Mouse (Mus musculus): ENCODE results near the gene 9130213A22Rik. TPM values are rescaled to one million over a fixed set of nuclear protein-coding genes. Genes with fewer than 3 reads are reported as not detected.
A peak's percentile ranks its signal among the peaks of the same experiment; 100 is the strongest.

9130213A22Rik gene
- polyA plus RNA-seq, 1 experiment from 2014 or later = 0.13 TPM

- Histone ChIP-seq H3K36me3 (peaks cover 33% of the 10 kb centered on the region), H3K27ac (no peak overlapping the region), H3K27me3 (peaks cover 44% of the 10 kb centered on the region), H3K4me1 (replicated peaks) (peaks cover 11% of the 10 kb centered on the region), H3K9ac (peak overlapping the region; percentile 56; the same call in 1 of the 2 replicates), H3K4me3 (peak overlapping the region; percentile 45), H3K4me2 (peak overlapping the region; percentile 58), H3K9me3 (no peaks in the 10 kb centered on the region)
- 4% methylated on average over 21 of the region's 21 CpGs for WGBS
- ATAC-seq (ENCODE audit: low FRiP score) = no peak
These were observed 11.2 kb downstream of the 9130213A22Rik start for GRCm38 (mm10) chr11:69111051-69111810.

- Histone ChIP-seq H3K4me2 (peak overlapping the region; percentile 58), H3K4me1 (replicated peaks) (peaks cover 11% of the 10 kb centered on the region), H3K36me3 (peaks cover 41% of the 10 kb centered on the region), H3K27me3 (peaks cover 37% of the 10 kb centered on the region), H3K27ac (0 out of 2 replicates have a peak overlapping the region, but pooled peaks have one; percentile 40), H3K9me3 (no peaks in the 10 kb centered on the region), H3K9ac (peak overlapping the region; percentile 56), H3K4me3 (peak overlapping the region; percentile 45)
- ATAC-seq (ENCODE audit: low FRiP score) = peak; percentile 64; the same call in 1 of the 2 replicates
- WGBS = under 1% methylated on average over 30 of the region's 30 CpGs
These were observed 11.9 kb downstream of the 9130213A22Rik start for GRCm38 (mm10) chr11:69110319-69111046.

- peaks cover 24% of the 10 kb centered on the region; the same call in 1 of the 2 replicates for H3K27me3 ChIP-seq
- WGBS = 86% methylated on average over 13 of the region's 13 CpGs
- H3K4me1 ChIP-seq (replicated peaks) = peaks cover 11% of the 10 kb centered on the region
- no peak overlapping the region for H3K9ac ChIP-seq
- ATAC-seq (ENCODE audit: low FRiP score) = 0 out of 2 replicates have a peak, but pooled peaks have one; percentile 44
- no peaks in the 10 kb centered on the region for H3K9me3 ChIP-seq
- H3K27ac ChIP-seq = no peak overlapping the region
- no peak overlapping the region for H3K4me3 ChIP-seq
- H3K4me2 ChIP-seq = no peak overlapping the region
- peaks cover 53% of the 10 kb centered on the region for H3K36me3 ChIP-seq
These were observed 13.1 kb downstream of the 9130213A22Rik start for GRCm38 (mm10) chr11:69109032-69109900.

- H3K4me2 ChIP-seq = no peak overlapping the region
- no peak overlapping the region for H3K27ac ChIP-seq
- ATAC-seq (ENCODE audit: low FRiP score) = no peak
- H3K9ac ChIP-seq = no peak overlapping the region
- H3K36me3 ChIP-seq = peaks cover 63% of the 10 kb centered on the region
- H3K9me3 ChIP-seq = no peaks in the 10 kb centered on the region
- peaks cover 11% of the 10 kb centered on the region for H3K4me1 ChIP-seq (replicated peaks)
- peaks cover 16% of the 10 kb centered on the region; the same call in 1 of the 2 replicates for H3K27me3 ChIP-seq
- no peak overlapping the region for H3K4me3 ChIP-seq
- whole genome bisulfite sequencing = 93% methylated on average over 9 of the region's 9 CpGs
These were observed 14.2 kb downstream of the 9130213A22Rik start for GRCm38 (mm10) chr11:69108223-69108622.

- H3K4me3 ChIP-seq = no peak overlapping the region
- no peak overlapping the region for H3K4me2 ChIP-seq
- no peaks in the 10 kb centered on the region for H3K9me3 ChIP-seq
- peaks cover 69% of the 10 kb centered on the region for H3K36me3 ChIP-seq
- no peak overlapping the region for H3K9ac ChIP-seq
- no peak for ATAC-seq (ENCODE audit: low FRiP score)
- H3K27me3 ChIP-seq = peaks cover 11% of the 10 kb centered on the region; the same call in 1 of the 2 replicates
- no peak overlapping the region for H3K27ac ChIP-seq
- 93% methylated on average over 11 of the region's 11 CpGs for WGBS
- peaks cover 11% of the 10 kb centered on the region for H3K4me1 ChIP-seq (replicated peaks)
These were observed 14.7 kb downstream of the 9130213A22Rik start for GRCm38 (mm10) chr11:69107676-69108075.

GRCm38 (mm10) chr11:69106842-69107241 is 15.5 kb downstream of the 9130213A22Rik start:
- 87% methylated on average over 11 of the region's 11 CpGs for WGBS

GRCm38 (mm10) chr11:69106299-69106698 is 16.1 kb downstream of the 9130213A22Rik start:
- Histone ChIP-seq H3K9ac (peak overlapping the region; percentile 24; the same call in 1 of the 2 replicates), H3K4me3 (no peak overlapping the region), H3K9me3 (no peaks in the 10 kb centered on the region), H3K27ac (no peak overlapping the region), H3K4me1 (replicated peaks) (peaks cover 4% of the 10 kb centered on the region), H3K36me3 (peaks cover 83% of the 10 kb centered on the region), H3K27me3 (no peaks in the 10 kb centered on the region), H3K4me2 (no peak overlapping the region)
- 98% methylated on average over 11 of the region's 11 CpGs for WGBS
- no peak for ATAC-seq (ENCODE audit: low FRiP score)

More at GRCm38 (mm10) chr11:69106842-69107241, 15.5 kb downstream of the 9130213A22Rik start:
- 0 out of 2 replicates have a peak, but pooled peaks cover 2% of the 10 kb centered on the region for H3K27me3 ChIP-seq
- peaks cover 77% of the 10 kb centered on the region for H3K36me3 ChIP-seq
- no peak overlapping the region for H3K27ac ChIP-seq
- no peak overlapping the region for H3K9ac ChIP-seq
- peaks cover 9% of the 10 kb centered on the region for H3K4me1 ChIP-seq (replicated peaks)
- ATAC-seq (ENCODE audit: low FRiP score) = no peak
- no peaks in the 10 kb centered on the region for H3K9me3 ChIP-seq
- no peak overlapping the region for H3K4me3 ChIP-seq
- no peak overlapping the region for H3K4me2 ChIP-seq

GRCm38 (mm10) chr11:69105796-69106195 is 16.6 kb downstream of the 9130213A22Rik start:
- Histone ChIP-seq H3K4me3 (no peak overlapping the region), H3K4me2 (no peak overlapping the region), H3K9ac (peak overlapping the region; percentile 24; the same call in 1 of the 2 replicates), H3K27ac (no peak overlapping the region), H3K27me3 (no peaks in the 10 kb centered on the region), H3K4me1 (replicated peaks) (peaks cover 4% of the 10 kb centered on the region), H3K9me3 (no peaks in the 10 kb centered on the region), H3K36me3 (peaks cover 88% of the 10 kb centered on the region)
- 84% methylated on average over 2 of the region's 2 CpGs for WGBS
- no peak for ATAC-seq (ENCODE audit: low FRiP score)

- H3K4me1 ChIP-seq (replicated peaks) = peaks cover 10% of the 10 kb centered on the region
- H3K36me3 ChIP-seq = peaks cover 90% of the 10 kb centered on the region
- no peak overlapping the region for H3K4me2 ChIP-seq
- H3K9ac ChIP-seq = 0 out of 2 replicates have a peak overlapping the region, but pooled peaks have one; percentile 24
- no peak for ATAC-seq (ENCODE audit: low FRiP score)
- H3K4me3 ChIP-seq = no peak overlapping the region
- no peaks in the 10 kb centered on the region for H3K9me3 ChIP-seq
- no peaks in the 10 kb centered on the region for H3K27me3 ChIP-seq
- WGBS = 88% methylated on average over 6 of the region's 6 CpGs
- H3K27ac ChIP-seq = no peak overlapping the region
These were observed 17.2 kb downstream of the 9130213A22Rik start for GRCm38 (mm10) chr11:69105227-69105626.

GRCm38 (mm10) chr11:69104487-69104886 is 17.9 kb downstream of the 9130213A22Rik start:
- ATAC-seq (ENCODE audit: low FRiP score) = no peak
- Histone ChIP-seq H3K4me1 (replicated peaks) (peaks cover 17% of the 10 kb centered on the region), H3K27ac (no peak overlapping the region), H3K9me3 (no peaks in the 10 kb centered on the region), H3K4me2 (no peak overlapping the region), H3K27me3 (no peaks in the 10 kb centered on the region), H3K36me3 (peaks cover 89% of the 10 kb centered on the region), H3K4me3 (no peak overlapping the region), H3K9ac (0 out of 2 replicates have a peak overlapping the region, but pooled peaks have one; percentile 3)
- 95% methylated on average over 14 of the region's 14 CpGs for WGBS

- no peaks in the 10 kb centered on the region for H3K27me3 ChIP-seq
- 94% methylated on average over 15 of the region's 15 CpGs for WGBS
- peaks cover 24% of the 10 kb centered on the region for H3K4me1 ChIP-seq (replicated peaks)
- no peak for ATAC-seq (ENCODE audit: low FRiP score)
- H3K9me3 ChIP-seq = no peaks in the 10 kb centered on the region
- 0 out of 2 replicates have a peak overlapping the region, but pooled peaks have one; percentile 3 for H3K9ac ChIP-seq
- H3K27ac ChIP-seq = no peak overlapping the region
- peaks cover 82% of the 10 kb centered on the region for H3K36me3 ChIP-seq
- no peak overlapping the region for H3K4me2 ChIP-seq
- no peak overlapping the region for H3K4me3 ChIP-seq
These were observed 18.6 kb downstream of the 9130213A22Rik start for GRCm38 (mm10) chr11:69103531-69104435.

Data from hindbrain, embryonic 13.5 days (tissue).